Mouse (Mus musculus) heart, adult 2 months (tissue): Measurements from ENCODE around the gene Adam1b. TPM values are rescaled to one million over a fixed set of nuclear protein-coding genes. Genes with fewer than 3 reads are reported as not detected.

Experiments used
- DNase-seq, 2 experiments: peaks; one replicate each; pipeline ENCODE4 v3.0.0; 2021
- H3K27ac ChIP-seq: fragments of 200-600 bp; 2 replicates; pipeline ENCODE4 v1.8.1; 2022
- H3K27me3 ChIP-seq: fragments of 200-500 bp; 2 replicates; pipeline ENCODE4 v1.6.1; 2012; ENCODE audit warnings: mild to moderate bottlenecking, low read length, inconsistent platforms, mixed read lengths; ENCODE audit not compliant: control insufficient read depth, insufficient read depth
- H3K36me3 ChIP-seq: fragments of 200-500 bp; 2 replicates; pipeline ENCODE4 v1.6.1; 2012; ENCODE audit warnings: low read length, inconsistent platforms; ENCODE audit not compliant: control insufficient read depth, insufficient read depth
- H3K4me1 ChIP-seq: fragments of 200-500 bp; 2 replicates; pipeline ENCODE4 v1.6.1; 2011; ENCODE audit warnings: low read length; ENCODE audit not compliant: control insufficient read depth, insufficient read depth
- H3K4me3 ChIP-seq: fragments of 200-600 bp; 2 replicates; pipeline ENCODE4 v1.8.1; 2022
- H3K79me2 ChIP-seq: fragments of 200-500 bp; replicated peaks from 2 replicates; pipeline ENCODE4 v1.6.1; 2012; ENCODE audit warnings: mild to moderate bottlenecking, inconsistent platforms, low read length, moderate library complexity, mixed read lengths; ENCODE audit not compliant: control insufficient read depth, insufficient read depth
- H3K9ac ChIP-seq: fragments of 200-500 bp; 2 replicates; pipeline ENCODE4 v1.6.1; 2012; ENCODE audit warnings: low read depth, mild to moderate bottlenecking, control low read depth, inconsistent platforms, low read length, mixed read lengths
- CTCF ChIP-seq: fragments of 200-600 bp; IDR thresholded peaks from 2 replicates; pipeline ENCODE4 v1.8.1; 2022; ENCODE audit warnings: antibody characterized with exemption, mild to moderate bottlenecking, moderate library complexity
- EP300 ChIP-seq: fragments of 200-500 bp; IDR thresholded peaks from 2 replicates; pipeline ENCODE4 v1.6.1; 2011; ENCODE audit warnings: low read depth, low read length, control low read depth; ENCODE audit not compliant: insufficient read depth
- POLR2A ChIP-seq: fragments of 200-500 bp; IDR thresholded peaks from 2 replicates; pipeline ENCODE4 v1.6.1; 2011; ENCODE audit warnings: mild to moderate bottlenecking, low read depth, low read length, control low read depth; ENCODE audit not compliant: insufficient read depth
- whole genome bisulfite sequencing: fragments of 180-500 bp; shearing (Covaris S2); methylation state at CpG from one replicate; pipeline ENCODE4 v1.1.7; 2018; 5-methylcytosine and 5-hydroxymethylcytosine counted together
- intact Hi-C: fragments of 180-260 bp; cut with DNase I; formaldehyde crosslinking; loops from one replicate; pipeline ENCODE4 v1.15.1; 2025
- polyA plus RNA-seq: library from polyadenylated mRNA; depleted of rRNA; stranded (reverse); fragments of >200 nt; gene quantifications from 2 replicates; pipeline ENCODE4 v1.2.3, GENCODE M21; 2012
- total RNA-seq, 2 experiments: library from RNA; stranded (reverse); gene quantifications; 2 replicates each; pipeline ENCODE4 v1.2.3; 2021

Gene Adam1b
- total and polyA plus RNA-seq, 3 experiments: 0.04 TPM; not detected in 2

DNA sequence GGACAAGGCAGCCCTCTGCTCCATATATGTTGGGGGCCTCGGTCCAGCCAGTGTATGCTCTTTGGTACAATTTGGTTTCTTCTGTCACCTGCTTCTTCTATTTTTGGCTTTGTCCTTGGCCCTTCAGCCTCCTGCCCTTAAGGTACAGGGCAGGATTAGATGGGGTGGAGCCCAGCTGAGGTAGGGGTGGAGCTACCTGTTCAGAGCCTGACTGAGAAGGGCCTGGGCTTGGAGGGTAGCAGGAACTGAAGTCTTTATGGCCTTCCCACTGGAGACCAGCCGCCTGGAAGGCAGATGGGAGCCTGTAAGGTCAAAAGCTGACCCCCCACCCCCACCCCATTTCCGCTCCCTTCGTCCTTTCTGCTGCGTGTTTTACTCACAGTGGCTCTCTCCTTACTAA lies 40.3 kb downstream of the Adam1b start:
- DNase-seq: no peak
- intact Hi-C loops: no loop called here
- 69% methylated on average over 5 of the region's 5 CpGs for WGBS

GRCm38 (mm10) chr5:121462171-121462502 lies 41.1 kb downstream of the Adam1b start:
- WGBS: 12% methylated on average over 1 of the region's 1 CpGs
- Histone ChIP-seq H3K27ac (no peak overlapping the region), H3K79me2 (no peaks in the 10 kb centered on the region), H3K4me3 (no peak overlapping the region), H3K36me3 (no peaks in the 10 kb centered on the region), H3K9ac (no peak overlapping the region), H3K4me1 (no peaks in the 10 kb centered on the region), H3K27me3 (no peaks in the 10 kb centered on the region)
- intact Hi-C loops: no loop called here
- DNase-seq: no peak
- TF ChIP-seq POLR2A (no peak), CTCF (no peak), EP300 (no peak)

More for the DNA sequence above, 40.3 kb downstream of the Adam1b start:
- Histone ChIP-seq H3K4me3 (no peak overlapping the region), H3K27me3 (no peaks in the 10 kb centered on the region), H3K36me3 (no peaks in the 10 kb centered on the region), H3K4me1 (no peaks in the 10 kb centered on the region), H3K79me2 (no peaks in the 10 kb centered on the region), H3K27ac (no peak overlapping the region), H3K9ac (no peak overlapping the region; the same call in 1 of the 2 replicates)
- TF ChIP-seq EP300 (no peak), POLR2A (no peak), CTCF (no peak)

DNA sequence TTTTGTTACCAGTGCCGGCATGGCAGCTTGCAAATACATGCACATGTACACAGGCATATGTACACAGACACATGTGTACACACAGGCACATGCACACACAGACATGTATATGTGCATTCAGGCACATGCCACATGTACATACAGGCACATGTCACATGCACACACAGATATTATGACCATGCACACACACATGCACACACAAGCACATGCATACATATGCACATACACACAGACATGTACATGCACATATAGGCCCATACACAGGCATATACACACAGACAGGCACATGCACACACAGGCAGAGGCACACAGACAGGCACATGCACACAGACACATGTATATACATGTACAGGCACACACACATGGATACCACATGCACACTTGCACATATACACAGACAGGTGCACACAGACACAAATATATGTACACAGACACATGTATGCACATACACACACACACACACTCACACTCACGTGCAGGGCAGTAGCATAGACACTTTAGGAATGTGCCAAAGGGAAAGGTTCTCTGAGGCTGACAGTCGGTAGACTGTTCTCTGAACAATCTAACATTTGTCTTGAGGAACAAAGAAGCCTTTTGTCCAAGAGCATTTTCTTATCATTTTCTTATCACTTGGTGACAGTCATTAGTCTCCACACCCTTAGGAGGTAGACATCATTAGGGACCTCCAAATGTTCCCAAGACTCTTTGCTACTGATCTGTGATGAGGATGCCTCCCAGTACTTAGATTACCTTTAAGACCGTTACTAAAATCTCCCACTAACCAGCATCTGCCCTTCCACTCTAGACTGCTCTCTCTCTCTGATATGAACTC lies 41.7 kb downstream of the Adam1b start:
- intact Hi-C loops: no loop called here
- WGBS: 44% methylated on average over 4 of the region's 4 CpGs
- H3K27ac ChIP-seq: no peak overlapping the region

DNA sequence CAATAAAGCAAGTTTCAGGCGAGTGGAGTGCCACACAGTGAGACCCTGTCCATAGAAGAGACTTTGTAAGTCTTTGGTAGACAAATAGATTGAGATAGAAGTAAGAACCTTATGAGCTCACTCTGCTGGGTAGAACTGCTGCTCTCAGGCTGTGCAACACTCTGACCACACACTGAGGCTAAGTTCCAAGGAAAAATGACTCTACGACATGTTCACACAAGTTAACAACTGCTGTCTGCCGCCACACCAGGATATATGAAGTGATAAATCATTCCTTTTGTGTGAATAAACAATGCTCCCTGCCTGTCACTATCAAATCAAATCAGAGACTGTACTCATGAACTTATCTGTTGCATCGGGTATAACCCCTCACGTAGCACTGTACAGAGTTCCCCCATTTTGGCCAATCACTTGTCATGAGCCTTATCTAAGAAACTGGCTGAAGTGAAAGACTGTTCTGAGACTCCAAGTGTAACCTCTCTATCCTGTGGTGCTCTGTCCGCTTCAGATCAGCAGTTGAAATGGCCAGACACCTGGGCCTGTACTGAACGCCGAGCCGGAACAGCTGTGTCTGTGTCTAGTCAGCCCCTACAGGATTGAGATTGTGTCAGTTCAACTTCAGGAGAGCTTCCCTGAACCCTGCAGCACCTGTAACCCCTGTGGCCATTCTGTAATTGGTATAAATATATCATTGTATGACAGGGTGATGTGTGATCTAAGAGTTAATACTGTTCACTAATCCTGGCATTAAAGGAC lies 47.5 kb downstream of the Adam1b start:
- Histone ChIP-seq H3K4me1 (peaks cover 10% of the 10 kb centered on the region), H3K4me3 (no peak overlapping the region), H3K36me3 (no peaks in the 10 kb centered on the region), H3K9ac (no peak overlapping the region), H3K79me2 (no peaks in the 10 kb centered on the region), H3K27ac (no peak overlapping the region), H3K27me3 (no peaks in the 10 kb centered on the region)
- DNase-seq: no peak
- 60% methylated on average over 9 of the region's 9 CpGs for WGBS
- no peak for TF ChIP-seq POLR2A
- TF ChIP-seq CTCF: no peak
- no peak for TF ChIP-seq EP300
- intact Hi-C loops: no loop called here

More for the DNA sequence above, 41.7 kb downstream of the Adam1b start:
- Histone ChIP-seq H3K27me3 (no peaks in the 10 kb centered on the region), H3K4me1 (no peaks in the 10 kb centered on the region), H3K4me3 (no peak overlapping the region), H3K79me2 (no peaks in the 10 kb centered on the region), H3K9ac (no peak overlapping the region), H3K36me3 (no peaks in the 10 kb centered on the region)
- TF ChIP-seq POLR2A: no peak
- no peak for DNase-seq

DNA sequence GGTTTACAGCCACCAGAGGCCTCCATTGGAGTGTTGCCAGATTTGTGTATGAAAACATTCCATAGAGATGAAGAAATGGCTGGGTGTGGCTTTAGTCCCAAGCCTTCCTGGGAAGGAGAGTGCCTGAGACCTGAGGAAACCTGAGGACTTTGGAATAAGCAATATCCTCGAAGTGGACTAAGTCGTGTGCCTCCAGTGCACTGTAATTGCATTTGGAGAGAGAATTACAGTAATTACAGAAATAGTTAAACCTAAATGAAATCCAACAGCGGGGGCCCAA lies 48.8 kb downstream of the Adam1b start:
- TF ChIP-seq POLR2A (no peak), CTCF (no peak), EP300 (no peak)
- 65% methylated on average over 3 of the region's 3 CpGs for WGBS
- intact Hi-C loops: no loop called here
- peak overlapping the region; percentile 33 for H3K27ac ChIP-seq
- no peak for DNase-seq
- peaks cover 10% of the 10 kb centered on the region for H3K4me1 ChIP-seq
- no peak overlapping the region for H3K9ac ChIP-seq
- no peaks in the 10 kb centered on the region for H3K27me3 ChIP-seq
- no peak overlapping the region for H3K4me3 ChIP-seq
- H3K79me2 ChIP-seq: no peaks in the 10 kb centered on the region
- no peaks in the 10 kb centered on the region for H3K36me3 ChIP-seq
